Mouse (Mus musculus): ENCODE measurements around the gene Glcci1. TPM values are rescaled to one million over a fixed set of nuclear protein-coding genes. Genes with fewer than 3 reads are reported as not detected.

Gene Glcci1
- under 1 TPM; 0.09 to 0.27 TPM for polyA plus RNA-seq (2012; fragmentation: generic; extraction: Trizol)

DNA sequence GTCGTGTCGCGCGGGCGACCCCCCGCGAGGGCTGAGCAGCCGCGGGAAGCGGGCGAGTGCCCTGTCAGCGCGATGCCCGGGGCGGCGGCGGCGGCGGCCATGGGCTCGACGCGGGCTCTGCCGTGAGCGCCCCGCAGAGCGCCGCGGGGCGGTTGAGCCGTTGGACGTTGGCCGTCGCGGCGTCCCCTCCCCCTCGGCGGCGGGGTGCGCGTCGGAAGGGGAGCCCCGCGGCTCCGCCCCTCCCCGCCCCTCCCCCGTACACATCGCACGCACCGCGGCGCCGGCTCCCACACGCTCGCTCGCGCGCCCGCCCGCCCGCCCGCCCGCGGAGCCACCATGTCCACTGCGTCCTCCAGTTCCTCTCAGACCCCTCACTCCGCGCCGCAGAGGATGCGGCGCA, at the start of gene Glcci1:
Glcci1 (plus strand) TSS at position 50 of the 400 bp plus-strand sequence.

Data from C3H10T1/2 (cell line).